Mouse (Mus musculus) heart, embryonic 11.5 days (tissue): Measurements from ENCODE around the gene Elof1. TPM values are rescaled to one million over a fixed set of nuclear protein-coding genes. Genes with fewer than 3 reads are reported as not detected.
A peak's percentile ranks its signal among the peaks of the same experiment; 100 is the strongest.

Source experiments
- ATAC-seq: fragments of 200-750 bp; cut with Nextera tagmentation; replicated peaks from 2 replicates; pipeline ENCODE4 v1.8.0; 2017; ENCODE audit warnings: moderate library complexity; ENCODE audit not compliant: insufficient number of reproducible peaks, low FRiP score, low TSS enrichment
- H3K27ac ChIP-seq: fragments of 300-500 bp; sonication (generic); 2 replicates; pipeline ENCODE4 v1.5.1; 2014; ENCODE audit warnings: mild to moderate bottlenecking, low read depth, low read length
- H3K27me3 ChIP-seq: fragments of 300-500 bp; sonication (generic); 2 replicates; pipeline ENCODE4 v1.6.1; 2014; ENCODE audit warnings: mild to moderate bottlenecking, low read length, mixed read lengths; ENCODE audit not compliant: control insufficient read depth, insufficient read depth
- H3K36me3 ChIP-seq: fragments of 300-500 bp; sonication (generic); 2 replicates; pipeline ENCODE4 v1.6.1; 2014; ENCODE audit warnings: mild to moderate bottlenecking, low read length, moderate library complexity, mixed read lengths; ENCODE audit not compliant: control insufficient read depth, insufficient read depth
- H3K4me1 ChIP-seq: fragments of 300-500 bp; sonication (generic); 2 replicates; pipeline ENCODE4 v1.6.1; 2014; ENCODE audit warnings: low read length; ENCODE audit not compliant: control insufficient read depth, insufficient read depth
- H3K4me2 ChIP-seq: fragments of 300-500 bp; sonication (generic); 2 replicates; pipeline ENCODE4 v1.6.1; 2014; ENCODE audit warnings: mild to moderate bottlenecking, moderate library complexity
- H3K4me3 ChIP-seq: fragments of 300-500 bp; sonication (generic); 2 replicates; pipeline ENCODE4 v1.5.1; 2014; ENCODE audit warnings: low read depth, low read length
- H3K9ac ChIP-seq: fragments of 300-500 bp; sonication (generic); 2 replicates; pipeline ENCODE4 v1.6.1; 2014; ENCODE audit warnings: mild to moderate bottlenecking, low read depth, low read length, moderate library complexity
- H3K9me3 ChIP-seq: fragments of 300-500 bp; sonication (generic); replicated peaks from 2 replicates; pipeline ENCODE4 v1.6.1; 2016; ENCODE audit warnings: low read length; ENCODE audit not compliant: control insufficient read depth
- WGBS: fragments of 180-500 bp; shearing (Covaris S2); extraction: QIAGEN DNeasy Blood & Tissue Kit; methylation state at CpG from one replicate; pipeline ENCODE4 v1.1.7; 2014; ENCODE audit not compliant: insufficient replicate concordance; 5-methylcytosine and 5-hydroxymethylcytosine counted together
- polyA plus RNA-seq: library from polyadenylated mRNA; unstranded; fragments of >200 nt; fragmentation: Nextera tagmentation; extraction: Ambion mirVana; gene quantifications from 2 replicates; pipeline ENCODE4 v1.2.1, GENCODE M21; 2014

The Elof1 gene
- polyA plus RNA-seq, 1 experiment from 2014 or later: 134 TPM

DNA sequence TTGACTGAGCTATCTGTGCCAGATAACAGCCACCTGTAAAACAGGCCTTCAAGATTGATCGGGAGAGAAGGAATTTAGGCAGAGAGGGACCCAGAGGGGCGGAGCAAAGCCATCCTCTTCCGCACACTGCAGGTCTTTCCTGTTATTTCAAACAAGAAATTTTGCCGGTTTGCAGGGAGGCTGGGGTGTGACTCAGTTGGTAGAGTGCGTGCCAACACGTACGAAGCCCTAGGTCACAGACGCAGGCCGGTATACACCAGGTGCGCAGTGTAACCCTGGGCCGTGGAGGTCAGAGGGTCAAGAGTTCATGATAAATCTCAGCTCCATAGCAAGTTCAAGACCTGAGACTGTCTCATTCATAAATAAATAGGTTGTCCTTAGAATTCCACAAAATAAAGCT lies 15.2 kb upstream of the Elof1 start:
- H3K27ac ChIP-seq: no peak overlapping the region
- peak overlapping the region; percentile 69 for H3K9ac ChIP-seq
- no peaks in the 10 kb centered on the region for H3K36me3 ChIP-seq
- H3K4me1 ChIP-seq: peaks cover 9% of the 10 kb centered on the region
- no peak for ATAC-seq
- peak overlapping the region; percentile 87 for H3K4me2 ChIP-seq
- no peaks in the 10 kb centered on the region for H3K9me3 ChIP-seq
- peak overlapping the region; percentile 45 for H3K4me3 ChIP-seq
- WGBS: 36% methylated on average over 11 of the region's 11 CpGs
- no peaks in the 10 kb centered on the region; the same call in none of the 2 replicates for H3K27me3 ChIP-seq

DNA sequence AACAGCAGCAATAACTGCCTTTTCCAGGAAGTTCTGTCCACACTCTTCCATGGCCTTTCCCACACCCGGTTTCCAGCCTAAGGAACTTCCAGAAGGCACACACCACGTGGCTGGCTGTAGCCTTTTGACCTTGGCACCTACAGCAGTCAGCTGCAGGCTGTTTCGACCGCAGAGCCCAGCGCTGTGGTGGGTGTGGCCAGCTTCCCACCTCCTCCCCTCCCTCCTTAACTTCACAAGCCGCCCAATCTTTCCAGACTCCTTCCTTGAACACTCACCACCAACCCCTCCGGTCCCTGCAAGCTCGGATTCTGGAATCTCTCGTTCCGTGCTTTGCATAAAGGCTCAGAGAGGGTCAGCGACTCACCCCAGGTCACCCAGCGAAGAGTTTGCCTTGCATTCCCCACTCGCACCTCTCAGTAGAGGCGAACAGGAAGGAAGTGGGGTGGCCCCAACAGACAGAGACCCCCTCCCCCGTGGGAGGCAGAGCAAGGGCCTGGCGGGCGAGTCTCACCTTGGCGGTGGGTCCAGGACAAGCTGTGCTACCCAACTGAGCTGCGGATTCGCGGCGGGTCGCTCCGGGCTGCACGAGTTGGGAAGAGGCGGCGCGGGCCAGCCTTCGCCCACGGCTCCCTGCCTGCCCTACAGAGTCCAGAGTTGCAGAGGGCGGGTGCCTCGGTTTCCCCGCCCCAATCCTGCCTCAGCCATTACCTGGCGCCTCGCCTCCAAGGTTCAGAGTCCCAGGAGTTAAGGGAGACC lies 14.4 kb upstream of the Elof1 start:
- Histone ChIP-seq H3K4me3 (peak overlapping the region; percentile 45), H3K27ac (no peak overlapping the region), H3K4me1 (peaks cover 9% of the 10 kb centered on the region), H3K27me3 (no peaks in the 10 kb centered on the region; the same call in none of the 2 replicates), H3K9me3 (no peaks in the 10 kb centered on the region), H3K9ac (peak overlapping the region; percentile 69), H3K4me2 (peak overlapping the region; percentile 87), H3K36me3 (no peaks in the 10 kb centered on the region)
- ATAC-seq: 0 out of 2 replicates have a peak, but pooled peaks have one; percentile 24
- 2% methylated on average over 35 of the region's 35 CpGs for WGBS

DNA sequence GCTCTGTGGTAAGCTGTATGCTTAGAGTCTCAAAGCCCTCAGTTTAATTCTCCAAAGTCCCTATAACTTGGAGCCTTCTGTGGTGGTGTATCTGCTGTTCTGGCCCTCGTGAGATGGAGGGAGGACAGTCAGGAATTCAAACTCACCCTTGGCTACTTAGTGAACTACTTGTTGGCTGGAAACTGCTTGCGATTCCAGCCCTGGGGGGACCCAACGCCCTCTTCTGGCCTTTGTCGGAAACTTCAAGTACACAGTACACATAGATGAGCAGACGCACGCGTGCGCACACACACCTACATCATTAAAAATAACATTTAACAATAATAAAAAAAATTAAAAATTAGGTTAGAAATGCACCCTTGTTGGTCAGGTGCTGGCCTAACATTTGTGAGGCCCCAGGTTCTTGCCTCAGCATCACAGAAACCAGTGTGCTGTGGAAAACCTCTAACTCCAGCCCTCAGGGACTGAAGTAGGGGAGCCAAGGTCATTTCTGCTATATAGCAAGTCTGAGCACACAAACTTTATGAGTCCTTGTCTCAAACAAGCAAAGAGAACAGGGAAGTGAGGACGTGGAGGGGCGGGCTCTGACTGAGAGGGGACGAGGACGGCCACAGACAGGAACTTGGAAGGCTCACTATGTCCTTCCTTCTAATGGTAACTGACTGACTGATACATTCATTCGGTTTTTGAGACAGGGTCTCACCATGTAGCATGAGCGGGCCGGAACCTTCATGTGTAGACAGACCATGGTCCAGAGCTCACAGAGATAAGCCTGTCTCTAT lies 8.5 kb upstream of the Elof1 start:
- WGBS: 86% methylated on average over 15 of the region's 15 CpGs
- Histone ChIP-seq H3K4me1 (no peaks in the 10 kb centered on the region), H3K4me2 (no peak overlapping the region), H3K27ac (no peak overlapping the region), H3K9ac (no peak overlapping the region), H3K9me3 (no peaks in the 10 kb centered on the region), H3K4me3 (no peak overlapping the region), H3K27me3 (no peaks in the 10 kb centered on the region; the same call in 1 of the 2 replicates), H3K36me3 (no peaks in the 10 kb centered on the region)
- ATAC-seq: no peak

DNA sequence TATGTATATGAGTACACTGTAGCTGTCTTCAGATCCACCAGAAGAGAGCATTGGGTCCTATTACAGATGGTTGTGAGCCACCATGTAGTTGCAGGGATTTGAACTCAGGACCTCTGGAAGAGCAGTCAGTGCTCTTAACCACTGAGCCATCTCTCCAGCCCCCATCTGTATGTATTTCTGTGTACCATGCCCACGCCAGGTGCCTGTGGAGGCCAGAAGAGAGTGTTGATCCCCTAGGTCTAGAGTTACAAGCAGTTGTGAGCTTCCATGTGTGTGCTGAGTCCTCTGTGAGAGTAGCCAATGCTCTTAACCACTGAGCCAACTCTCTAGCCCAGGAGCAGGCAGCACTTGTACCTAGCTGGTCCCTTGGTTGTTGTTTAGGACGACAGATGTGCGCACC lies 7.2 kb upstream of the Elof1 start:
- 85% methylated on average over 3 of the region's 3 CpGs for WGBS
- Histone ChIP-seq H3K27ac (no peak overlapping the region), H3K4me2 (no peak overlapping the region), H3K4me1 (no peaks in the 10 kb centered on the region), H3K36me3 (no peaks in the 10 kb centered on the region), H3K27me3 (no peaks in the 10 kb centered on the region), H3K9me3 (no peaks in the 10 kb centered on the region), H3K4me3 (no peak overlapping the region), H3K9ac (no peak overlapping the region)
- no peak for ATAC-seq

DNA sequence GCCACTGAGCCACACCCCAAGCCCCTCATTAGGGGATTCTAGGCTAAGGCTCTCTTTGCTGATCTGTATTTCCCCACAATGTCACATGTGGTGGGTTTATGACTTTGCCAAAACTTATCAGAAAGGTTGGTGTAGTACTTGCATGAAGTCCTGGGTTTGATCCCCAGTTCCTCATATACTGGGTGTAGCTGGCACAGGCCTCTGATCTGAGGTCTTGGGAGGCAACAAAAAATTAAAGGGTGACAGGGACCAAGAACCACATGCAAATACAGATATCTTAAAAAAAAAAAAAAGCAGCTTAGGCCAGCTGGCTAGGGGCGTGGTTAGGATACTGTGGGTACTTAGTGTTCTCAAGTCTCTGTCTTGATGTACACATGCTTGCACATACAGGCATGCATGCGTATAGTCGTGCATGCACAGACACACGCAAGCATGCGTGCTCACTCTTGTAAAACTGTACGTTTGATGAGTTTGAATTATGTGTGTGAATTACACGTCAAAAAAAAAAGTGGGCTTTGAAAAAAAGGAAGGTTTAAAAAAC lies 6.2 kb upstream of the Elof1 start:
- no peaks in the 10 kb centered on the region for H3K4me1 ChIP-seq
- no peak overlapping the region for H3K27ac ChIP-seq
- H3K4me2 ChIP-seq: no peak overlapping the region
- no peaks in the 10 kb centered on the region for H3K27me3 ChIP-seq
- no peak for ATAC-seq
- no peaks in the 10 kb centered on the region for H3K9me3 ChIP-seq
- 81% methylated on average over 7 of the region's 7 CpGs for WGBS
- H3K36me3 ChIP-seq: no peaks in the 10 kb centered on the region
- no peak overlapping the region for H3K9ac ChIP-seq
- no peak overlapping the region for H3K4me3 ChIP-seq

DNA sequence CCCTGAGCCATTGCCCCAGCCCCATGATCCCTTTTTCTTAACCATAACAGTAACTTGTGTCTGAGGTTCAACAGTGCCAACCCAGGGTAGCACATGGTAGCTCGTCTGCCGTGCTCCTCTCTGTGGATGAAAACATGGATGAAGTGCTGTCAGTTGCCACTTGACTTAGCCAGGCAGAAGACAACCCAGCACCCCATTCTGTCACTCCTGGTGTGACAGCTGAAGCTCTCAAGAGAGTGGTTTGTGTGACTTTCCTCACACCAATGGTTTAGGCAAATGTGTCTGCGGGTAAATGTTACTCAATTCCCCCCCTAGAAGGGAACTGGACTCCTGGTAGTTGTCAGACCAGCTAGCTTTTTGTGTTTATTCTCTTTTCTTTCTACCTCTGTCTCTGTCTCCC lies 5.0 kb upstream of the Elof1 start:
- WGBS: 66% methylated on average over 3 of the region's 3 CpGs
- no peak for ATAC-seq
- H3K9ac ChIP-seq: no peak overlapping the region
- no peak overlapping the region for H3K4me2 ChIP-seq
- no peaks in the 10 kb centered on the region for H3K36me3 ChIP-seq
- H3K27me3 ChIP-seq: no peaks in the 10 kb centered on the region
- H3K4me3 ChIP-seq: no peak overlapping the region
- H3K9me3 ChIP-seq: no peaks in the 10 kb centered on the region
- 0 out of 2 replicates have a peak, but pooled peaks cover 4% of the 10 kb centered on the region for H3K4me1 ChIP-seq
- H3K27ac ChIP-seq: no peak overlapping the region

DNA sequence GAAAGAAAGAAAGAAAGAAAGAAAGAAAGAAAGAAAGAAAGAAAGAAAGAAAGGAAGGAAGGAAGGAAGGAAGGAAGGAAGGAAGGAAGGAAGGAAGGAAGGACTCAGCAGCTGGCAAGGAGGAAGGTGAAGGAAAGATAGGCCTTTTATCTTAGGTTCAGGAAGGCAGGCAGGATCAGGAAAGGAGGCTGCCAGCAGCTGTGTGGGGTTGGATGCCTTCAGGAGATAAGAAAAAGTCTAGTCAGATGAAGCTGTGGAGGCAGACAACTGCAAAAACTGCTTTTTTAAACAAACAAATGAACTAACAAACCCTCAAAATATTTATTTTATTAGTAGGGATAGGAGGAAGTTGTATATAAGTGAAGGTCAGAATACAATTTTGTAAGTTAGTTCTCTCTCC lies 4.6 kb upstream of the Elof1 start:
- Histone ChIP-seq H3K4me2 (no peak overlapping the region), H3K4me1 (0 out of 2 replicates have a peak, but pooled peaks cover 4% of the 10 kb centered on the region), H3K4me3 (no peak overlapping the region), H3K36me3 (no peaks in the 10 kb centered on the region), H3K27me3 (no peaks in the 10 kb centered on the region), H3K27ac (no peak overlapping the region), H3K9ac (no peak overlapping the region), H3K9me3 (no peaks in the 10 kb centered on the region)
- no peak for ATAC-seq

DNA sequence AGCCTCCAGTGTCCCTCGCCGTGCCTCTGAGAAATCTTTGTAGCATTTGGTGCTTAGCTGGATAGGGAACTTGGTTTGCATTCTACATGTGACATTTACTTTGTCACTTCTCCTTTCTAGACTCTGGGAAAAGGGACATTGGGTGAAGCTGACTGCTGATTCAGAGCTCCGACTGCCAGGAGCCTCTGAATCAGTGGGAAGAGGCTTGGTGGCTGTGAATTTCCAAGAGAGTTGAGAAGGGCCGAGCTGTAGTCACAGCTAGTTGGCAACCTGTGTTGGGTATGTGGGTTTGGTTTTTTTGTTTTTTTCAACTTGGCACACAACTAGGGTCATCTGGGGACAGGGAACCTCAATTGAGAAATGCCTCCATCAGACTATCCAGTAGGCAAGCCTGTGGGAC lies 2.6 kb upstream of the Elof1 start:
- H3K36me3 ChIP-seq: no peaks in the 10 kb centered on the region
- H3K4me2 ChIP-seq: no peak overlapping the region
- WGBS: 88% methylated on average over 4 of the region's 4 CpGs

More for the DNA sequence above, 2.6 kb upstream of the Elof1 start:
- Histone ChIP-seq H3K9me3 (no peaks in the 10 kb centered on the region), H3K9ac (no peak overlapping the region), H3K27ac (no peak overlapping the region), H3K4me1 (peaks cover 10% of the 10 kb centered on the region), H3K4me3 (no peak overlapping the region), H3K27me3 (no peaks in the 10 kb centered on the region)
- no peak for ATAC-seq
